Mouse (Mus musculus): ENCODE measurements around the gene Hs3st3a1.

GRCm38 (mm10) chr11:64494448-64494847 is 59.3 kb downstream of the Hs3st3a1 start:
- no peak for TF ChIP-seq CTCF (IDR thresholded peaks at IDR 0.05; ENCODE audit: borderline replicate concordance, insufficient read depth, low read length)
- TF ChIP-seq POLR2A (IDR thresholded peaks at IDR 0.05; ENCODE audit: low read depth, low read length), result no peak
